Mouse (Mus musculus) embryonic facial prominence, embryonic 11.5 days (tissue): Measurements from ENCODE around the gene Tent2. TPM values are rescaled to one million over a fixed set of nuclear protein-coding genes. Genes with fewer than 3 reads are reported as not detected.

Source experiments
- ATAC-seq: fragments of 200-750 bp; cut with Nextera tagmentation; replicated peaks from 2 replicates; pipeline ENCODE4 v1.8.0; 2017; ENCODE audit warnings: low read depth; ENCODE audit not compliant: insufficient number of reproducible peaks, low FRiP score, low TSS enrichment
- DNase-seq: peaks from one replicate; pipeline ENCODE4 v3.0.0-alpha.2; 2015; ENCODE audit warnings: low spot score
- H3K27ac ChIP-seq: fragments of 300-500 bp; sonication (generic); replicated peaks from 2 replicates; pipeline ENCODE4 v1.5.1; 2014; ENCODE audit warnings: mild to moderate bottlenecking, low read depth, low read length, control low read depth
- H3K27me3 ChIP-seq: fragments of 300-500 bp; sonication (generic); 2 replicates; pipeline ENCODE4 v1.6.1; 2014; ENCODE audit warnings: mild to moderate bottlenecking, low read length, moderate library complexity, mixed read lengths; ENCODE audit not compliant: control insufficient read depth, insufficient read depth
- H3K36me3 ChIP-seq: fragments of 300-500 bp; sonication (generic); replicated peaks from 2 replicates; pipeline ENCODE4 v1.6.1; 2014; ENCODE audit warnings: low read depth, mild to moderate bottlenecking, low read length, moderate library complexity, mixed read lengths; ENCODE audit not compliant: control insufficient read depth, insufficient read depth
- H3K4me1 ChIP-seq: fragments of 300-500 bp; sonication (generic); 2 replicates; pipeline ENCODE4 v1.6.1; 2014; ENCODE audit warnings: low read length, mixed read lengths; ENCODE audit not compliant: control insufficient read depth, insufficient read depth
- H3K4me2 ChIP-seq: fragments of 300-500 bp; sonication (generic); 2 replicates; pipeline ENCODE4 v1.6.1; 2014; ENCODE audit warnings: low read depth, mild to moderate bottlenecking, control low read depth, low read length, moderate library complexity
- H3K4me3 ChIP-seq: fragments of 300-500 bp; sonication (generic); 2 replicates; pipeline ENCODE4 v1.5.1; 2014; ENCODE audit warnings: low read depth, low read length, control low read depth
- H3K9ac ChIP-seq: fragments of 300-500 bp; sonication (generic); replicated peaks from 2 replicates; pipeline ENCODE4 v1.6.1; 2014; ENCODE audit warnings: mild to moderate bottlenecking, control low read depth, low read length
- H3K9me3 ChIP-seq: fragments of 300-500 bp; sonication (generic); replicated peaks from 2 replicates; pipeline ENCODE4 v1.6.1; 2016; ENCODE audit warnings: mild to moderate bottlenecking, low read length, inconsistent platforms, mixed read lengths; ENCODE audit not compliant: control insufficient read depth
- WGBS: fragments of 180-500 bp; shearing (Covaris S2); extraction: QIAGEN DNeasy Blood & Tissue Kit; methylation state at CpG from one replicate; pipeline ENCODE4 v1.1.7; 2014; 5-methylcytosine and 5-hydroxymethylcytosine counted together
- polyA plus RNA-seq: library from polyadenylated mRNA; unstranded; fragments of >200 nt; fragmentation: Nextera tagmentation; extraction: Ambion mirVana; gene quantifications from 2 replicates; pipeline ENCODE4 v1.2.1, GENCODE M21; 2014

The Tent2 gene
- polyA plus RNA-seq, 1 experiment from 2014 or later: 96.3 TPM

DNA sequence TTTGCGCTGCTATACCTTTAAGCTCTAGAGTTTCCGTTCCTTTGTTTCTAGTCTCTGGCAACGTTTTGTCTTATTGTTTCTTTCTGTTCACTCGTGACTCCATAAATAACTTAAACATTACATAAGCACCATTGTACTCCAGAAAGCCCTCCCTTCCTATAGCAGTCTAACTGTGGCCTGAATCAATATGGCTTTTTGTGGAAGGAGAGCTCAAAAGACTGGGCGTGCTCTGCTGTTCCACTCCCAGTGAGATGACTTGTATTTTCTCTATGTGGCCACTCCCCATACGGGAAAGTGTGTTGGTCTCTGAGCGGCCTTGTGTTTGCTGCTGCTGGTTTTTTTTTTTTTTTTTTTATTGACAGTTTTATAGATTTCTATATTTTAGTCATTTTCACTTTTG, 74.9 kb downstream of the Tent2 start:
- DNase-seq (no peak), ATAC-seq (no peak)
- no peak overlapping the region for H3K27ac ChIP-seq
- no peak overlapping the region for H3K4me2 ChIP-seq
- WGBS: 81% methylated on average over 7 of the region's 7 CpGs
- H3K9me3 ChIP-seq: no peaks in the 10 kb centered on the region
- H3K9ac ChIP-seq: no peak overlapping the region
- H3K4me1 ChIP-seq: no peaks in the 10 kb centered on the region
- no peaks in the 10 kb centered on the region for H3K27me3 ChIP-seq
- H3K36me3 ChIP-seq: no peaks in the 10 kb centered on the region
- H3K4me3 ChIP-seq: no peak overlapping the region

DNA sequence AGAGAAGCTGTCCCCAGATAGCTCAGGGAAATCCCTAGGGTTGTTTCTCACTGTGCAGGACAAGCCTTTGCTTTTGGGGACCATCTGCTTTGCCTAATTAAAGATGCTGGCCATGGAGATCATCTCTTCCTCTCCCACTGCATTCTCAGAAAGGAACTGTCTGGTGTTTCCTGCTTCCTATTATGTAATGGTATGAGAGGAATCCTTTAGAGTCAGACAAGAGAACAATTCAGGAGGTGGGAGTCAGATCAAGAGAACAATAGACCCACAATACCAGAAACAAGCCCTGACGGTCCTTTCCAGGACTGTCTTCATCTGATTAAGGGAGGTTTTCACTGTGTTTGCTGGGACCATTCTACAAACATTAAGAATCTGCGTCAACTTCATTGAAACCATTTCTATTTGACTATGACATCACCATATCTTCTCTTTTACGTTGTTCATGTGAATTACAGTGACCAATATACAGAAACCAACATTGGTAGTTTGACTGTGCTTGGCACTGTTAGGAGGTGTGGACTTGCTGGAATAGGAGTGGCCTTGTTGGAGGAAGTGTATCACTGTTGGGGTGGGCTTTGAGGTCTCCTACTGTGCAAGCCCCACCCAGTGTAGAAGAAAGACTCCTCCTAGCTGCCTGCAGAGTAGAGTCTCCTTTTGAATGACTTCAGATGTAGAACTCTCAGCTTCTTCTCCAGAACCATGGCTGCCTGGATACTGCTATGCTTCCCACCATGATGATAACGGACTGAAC, 89.7 kb downstream of the Tent2 start:
- DNase-seq (no peak), ATAC-seq (no peak)
- H3K4me2 ChIP-seq: no peak overlapping the region
- WGBS: 72% methylated on average over 4 of the region's 4 CpGs
- H3K4me3 ChIP-seq: no peak overlapping the region
- no peaks in the 10 kb centered on the region for H3K4me1 ChIP-seq
- H3K36me3 ChIP-seq: no peaks in the 10 kb centered on the region
- no peaks in the 10 kb centered on the region for H3K27me3 ChIP-seq
- no peak overlapping the region for H3K27ac ChIP-seq
- no peak overlapping the region for H3K9ac ChIP-seq
- no peaks in the 10 kb centered on the region for H3K9me3 ChIP-seq

DNA sequence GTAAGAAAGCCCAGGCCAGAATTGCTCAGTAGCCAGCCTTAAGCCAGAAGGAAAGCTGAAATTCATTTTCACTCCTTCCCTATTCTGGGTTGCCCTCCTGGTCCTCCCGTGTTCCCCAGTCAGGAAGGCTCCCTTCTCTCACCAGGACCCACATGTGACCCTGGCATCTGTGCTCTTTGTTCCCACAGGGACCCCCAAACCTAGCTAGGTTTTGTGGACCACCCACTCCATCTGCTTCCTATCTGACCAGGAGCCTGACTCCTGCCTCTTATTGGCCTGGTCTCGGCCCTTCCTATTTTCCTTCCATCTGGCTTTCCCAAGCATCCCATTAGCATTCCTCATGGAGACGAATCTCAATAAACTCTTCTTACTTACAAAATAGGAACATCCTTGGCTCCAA, 93.6 kb downstream of the Tent2 start:
- Histone ChIP-seq H3K9me3 (no peaks in the 10 kb centered on the region), H3K36me3 (no peaks in the 10 kb centered on the region), H3K27ac (no peak overlapping the region), H3K4me1 (no peaks in the 10 kb centered on the region), H3K27me3 (no peaks in the 10 kb centered on the region), H3K4me3 (no peak overlapping the region), H3K4me2 (no peak overlapping the region), H3K9ac (no peak overlapping the region)
- no peak for DNase-seq
- no peak for ATAC-seq
- WGBS: 81% methylated on average over 3 of the region's 3 CpGs

DNA sequence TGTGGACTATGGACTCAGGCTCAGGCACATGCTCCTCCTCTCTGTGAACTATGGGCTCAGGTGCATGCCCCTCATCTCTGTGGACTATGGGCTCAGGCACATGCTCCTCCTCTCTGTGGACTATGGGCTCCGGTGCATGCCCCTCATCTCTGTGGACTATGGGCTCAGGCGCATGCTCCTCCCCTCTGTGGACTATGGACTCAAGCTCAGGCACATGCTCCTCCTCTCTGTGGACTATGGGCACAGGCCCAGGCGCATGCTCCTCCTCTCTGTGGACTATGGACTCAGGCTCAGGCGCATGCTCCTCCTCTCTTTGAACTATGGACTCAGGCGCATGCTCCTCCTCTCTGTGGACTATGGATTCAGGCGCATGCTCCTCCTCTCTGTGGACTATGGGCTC, 95.5 kb downstream of the Tent2 start:
- Histone ChIP-seq H3K36me3 (no peaks in the 10 kb centered on the region), H3K9ac (no peak overlapping the region), H3K4me2 (no peak overlapping the region), H3K27me3 (no peaks in the 10 kb centered on the region), H3K27ac (no peak overlapping the region), H3K4me3 (no peak overlapping the region), H3K4me1 (no peaks in the 10 kb centered on the region), H3K9me3 (no peaks in the 10 kb centered on the region)
- WGBS: 92% methylated on average over 6 of the region's 6 CpGs
- DNase-seq: no peak
- ATAC-seq: no peak

Other genes starting within 250 kb of the Tent2 start
- 0.07 and 0.13 TPM in 2 replicates for gene Cmya5, start 47.7 kb downstream of the Tent2 start, polyA plus RNA-seq
- 8.8 and 11.4 TPM in 2 replicates for gene Homer1, start 107.2 kb upstream of the Tent2 start, polyA plus RNA-seq